Mouse (Mus musculus) gastrocnemius, adult 18-20 months (tissue): Measurements from ENCODE around the gene Nt5c3b. TPM values are rescaled to one million over a fixed set of nuclear protein-coding genes. Genes with fewer than 3 reads are reported as not detected.

Source experiments
- DNase-seq: peaks from one replicate; pipeline ENCODE4 v3.0.0; 2021; ENCODE audit warnings: low spot score
- total RNA-seq, 2 experiments: library from RNA; stranded (reverse); gene quantifications; 2 replicates each; pipeline ENCODE4 v1.2.3; 2021

Nt5c3b gene
- total RNA-seq, 2 experiments from 2014 or later = 7.7 to 8.3 TPM

DNA sequence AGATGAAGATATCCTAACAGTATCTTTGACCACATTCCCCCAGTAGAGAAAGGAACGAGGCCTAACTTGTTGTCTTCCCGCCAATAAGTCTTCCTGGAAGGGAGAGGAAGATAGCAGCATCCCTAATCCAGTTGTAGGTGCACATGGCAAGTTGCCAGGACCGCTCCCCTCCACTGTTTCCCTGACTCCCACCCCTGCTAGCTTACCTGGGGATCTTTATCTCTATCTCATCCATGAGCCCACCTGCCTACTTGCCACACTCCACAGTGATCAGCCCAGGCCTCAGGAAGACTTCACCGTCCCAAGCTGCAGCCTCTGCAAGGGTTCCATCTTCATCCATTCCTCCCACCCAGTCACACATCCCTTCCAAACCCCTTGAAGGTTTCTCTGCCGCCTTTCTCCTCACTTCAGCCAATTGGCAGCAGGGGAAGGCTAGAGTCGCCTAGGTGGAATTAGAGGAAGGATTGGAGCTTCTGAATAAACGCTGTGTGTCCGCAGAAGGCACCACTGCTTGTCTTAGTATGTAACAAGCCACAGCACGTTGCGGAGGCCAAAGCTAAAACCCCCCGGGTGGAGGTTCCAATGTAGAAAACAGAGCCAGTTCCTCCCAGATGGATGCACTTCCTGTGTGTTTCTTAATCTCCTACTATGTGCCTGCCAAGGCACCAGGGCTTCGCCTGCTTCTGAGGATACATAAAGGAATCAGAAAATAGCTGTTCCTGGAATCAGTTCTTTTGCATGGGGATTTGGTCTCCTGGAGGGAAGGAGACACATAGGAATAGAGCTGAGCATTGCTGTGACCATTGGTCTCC, 41.7 kb downstream of the Nt5c3b start:
- DNase-seq = no peak

- no peak for DNase-seq
Measured at GRCm38 (mm10) chr11:100399320-100399719, 42.3 kb downstream of the Nt5c3b start.

GRCm38 (mm10) chr11:100398517-100398916, 43.1 kb downstream of the Nt5c3b start:
- DNase-seq = no peak

DNA sequence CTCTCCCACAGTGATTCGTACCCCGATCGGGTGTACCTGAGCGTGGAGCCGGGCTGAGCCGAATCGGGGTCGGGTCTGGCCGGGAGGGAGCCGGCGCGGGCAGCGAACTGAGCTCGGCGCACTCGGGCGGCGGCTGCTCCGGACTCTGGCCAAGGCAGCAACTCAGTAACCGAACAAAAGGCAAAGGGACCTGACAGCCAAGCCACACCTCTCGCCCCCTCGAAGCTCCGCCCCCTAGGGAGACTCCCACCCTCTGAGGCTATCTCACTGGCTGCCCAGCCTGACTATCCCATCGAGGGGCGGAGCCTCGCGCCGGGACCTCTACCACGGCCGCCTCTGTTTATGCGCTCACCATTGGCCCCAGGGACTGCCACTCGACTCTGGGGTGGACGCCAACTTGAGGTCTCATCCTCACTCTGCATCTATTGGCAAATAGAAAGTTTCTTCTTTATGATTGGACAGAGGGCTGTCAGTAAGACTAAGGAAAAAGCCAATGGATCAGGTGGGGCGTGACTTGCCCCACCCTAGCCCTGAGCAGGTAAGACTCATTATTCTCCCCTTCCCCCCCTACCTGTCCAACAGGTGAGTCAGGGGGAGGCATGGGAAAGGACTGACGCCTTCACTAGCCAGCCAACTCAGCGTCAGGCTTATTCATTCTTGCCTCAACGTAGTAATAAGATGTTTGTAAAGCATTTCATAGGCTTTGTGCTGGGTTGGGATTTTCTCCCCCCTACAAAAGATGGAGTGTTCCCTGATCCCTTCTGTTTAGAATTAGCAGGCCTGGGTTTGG, 43.8 kb downstream of the Nt5c3b start, which contains the start of gene Jup:
TSS of gene Jup (minus strand) at position 164 of the 790 bp plus-strand sequence.
- DNase-seq = peak; percentile 99

DNA sequence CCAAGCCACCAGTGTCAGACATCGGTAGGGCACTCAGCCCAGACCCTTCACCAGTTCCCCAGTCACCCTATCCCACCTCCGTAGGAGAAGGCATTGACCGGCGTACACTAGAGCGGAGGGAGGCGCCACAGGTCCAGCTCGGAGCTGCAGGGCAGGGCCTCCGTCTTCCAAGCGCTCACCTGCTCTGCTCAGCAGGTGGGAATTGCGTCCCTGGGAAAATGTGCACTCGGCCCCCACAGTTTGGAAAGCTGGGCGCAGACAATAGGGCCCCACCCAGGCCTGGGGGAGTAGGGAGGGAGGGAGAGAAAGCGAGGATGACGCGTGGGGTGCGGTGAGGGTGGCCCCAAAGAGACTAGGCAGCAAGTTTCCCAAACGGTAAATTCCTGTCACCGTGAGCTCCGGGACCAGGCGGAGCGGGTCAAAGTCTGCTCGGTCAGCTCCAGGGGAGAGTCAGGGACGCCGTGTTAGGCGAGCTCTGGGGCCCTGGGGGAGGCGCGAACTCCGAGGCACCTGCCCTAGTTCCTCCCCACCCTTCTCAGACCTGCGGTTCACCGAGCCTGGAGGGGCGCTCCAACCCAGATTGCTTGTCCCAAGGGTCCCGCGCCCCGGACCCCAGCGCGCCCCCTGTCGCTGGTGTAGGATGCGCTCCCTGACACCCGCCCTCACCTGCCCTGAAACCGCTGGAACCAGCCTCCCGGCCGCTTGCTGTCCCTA, 44.6 kb downstream of the Nt5c3b start:
- peak; percentile 48 for DNase-seq

- DNase-seq = peak; percentile 32
Measured at GRCm38 (mm10) chr11:100395861-100396631, 45.6 kb downstream of the Nt5c3b start.

GRCm38 (mm10) chr11:100395200-100395599, 46.4 kb downstream of the Nt5c3b start:
- DNase-seq = peak; percentile 84

DNA sequence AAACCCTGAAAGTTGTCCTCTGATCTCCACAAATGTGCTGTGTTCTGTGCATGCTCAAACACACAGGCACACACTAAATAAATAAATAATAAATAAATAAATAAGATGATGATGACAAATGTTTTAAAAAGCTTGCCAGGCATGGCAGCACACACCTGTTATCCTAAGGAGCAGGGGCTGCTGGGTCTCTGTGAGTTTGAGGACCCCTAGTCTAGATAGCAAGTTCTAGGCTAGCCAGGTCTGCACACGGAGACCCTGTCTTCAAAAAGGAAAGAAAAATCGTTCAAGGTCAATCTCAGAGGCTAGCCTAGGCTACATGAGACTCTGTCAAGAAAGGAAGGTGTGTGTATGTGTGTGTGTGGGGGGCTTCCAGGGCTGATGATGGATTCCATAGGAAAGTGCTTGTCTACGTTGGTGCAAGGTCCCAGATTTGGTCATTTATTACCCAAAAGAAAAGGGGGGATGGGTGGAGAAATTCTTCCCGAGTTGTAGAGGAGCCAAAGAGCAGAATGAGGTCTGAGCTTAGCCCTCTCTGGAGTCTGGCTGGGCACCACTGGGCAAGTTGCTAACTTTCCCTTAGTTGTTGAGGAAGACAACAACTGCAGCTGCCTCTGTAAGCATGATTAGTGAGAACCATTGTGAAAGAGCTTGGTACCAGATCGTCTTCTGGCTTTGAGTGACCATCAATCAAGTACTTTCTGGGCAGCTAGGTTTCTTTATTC, 47.1 kb downstream of the Nt5c3b start:
- no peak for DNase-seq

GRCm38 (mm10) chr11:100393733-100394132, 47.9 kb downstream of the Nt5c3b start:
- peak; percentile 57 for DNase-seq

DNA sequence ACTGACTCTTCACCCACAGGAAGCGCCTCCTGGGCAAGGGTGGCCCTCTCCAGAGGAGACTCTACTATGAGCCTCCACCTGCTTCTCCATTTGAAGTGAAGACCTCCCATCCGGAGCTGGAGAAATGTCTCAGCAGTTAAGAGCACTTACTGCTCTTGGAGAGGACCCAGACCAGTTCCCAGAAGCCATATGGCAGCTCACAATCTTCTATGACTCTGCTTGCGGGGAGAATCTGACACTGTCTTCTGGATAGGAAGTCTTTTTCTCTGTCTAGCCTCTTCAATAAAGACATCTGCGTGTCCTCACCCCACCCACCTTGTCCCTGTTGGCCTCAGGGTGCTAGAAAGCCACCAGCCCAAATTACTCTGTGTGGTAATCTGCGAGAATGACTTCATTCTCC, 48.6 kb downstream of the Nt5c3b start:
- DNase-seq = peak; percentile 26

GRCm38 (mm10) chr11:100391884-100392345, 49.7 kb downstream of the Nt5c3b start:
- DNase-seq = no peak

GRCm38 (mm10) chr11:100391081-100391883, 50.3 kb downstream of the Nt5c3b start:
- peak; percentile 86 for DNase-seq

- DNase-seq = peak; percentile 84
Measured at GRCm38 (mm10) chr11:100389931-100390445, 51.6 kb downstream of the Nt5c3b start.

- DNase-seq = peak; percentile 88
Measured at GRCm38 (mm10) chr11:100388588-100388987, 53.0 kb downstream of the Nt5c3b start.

DNA sequence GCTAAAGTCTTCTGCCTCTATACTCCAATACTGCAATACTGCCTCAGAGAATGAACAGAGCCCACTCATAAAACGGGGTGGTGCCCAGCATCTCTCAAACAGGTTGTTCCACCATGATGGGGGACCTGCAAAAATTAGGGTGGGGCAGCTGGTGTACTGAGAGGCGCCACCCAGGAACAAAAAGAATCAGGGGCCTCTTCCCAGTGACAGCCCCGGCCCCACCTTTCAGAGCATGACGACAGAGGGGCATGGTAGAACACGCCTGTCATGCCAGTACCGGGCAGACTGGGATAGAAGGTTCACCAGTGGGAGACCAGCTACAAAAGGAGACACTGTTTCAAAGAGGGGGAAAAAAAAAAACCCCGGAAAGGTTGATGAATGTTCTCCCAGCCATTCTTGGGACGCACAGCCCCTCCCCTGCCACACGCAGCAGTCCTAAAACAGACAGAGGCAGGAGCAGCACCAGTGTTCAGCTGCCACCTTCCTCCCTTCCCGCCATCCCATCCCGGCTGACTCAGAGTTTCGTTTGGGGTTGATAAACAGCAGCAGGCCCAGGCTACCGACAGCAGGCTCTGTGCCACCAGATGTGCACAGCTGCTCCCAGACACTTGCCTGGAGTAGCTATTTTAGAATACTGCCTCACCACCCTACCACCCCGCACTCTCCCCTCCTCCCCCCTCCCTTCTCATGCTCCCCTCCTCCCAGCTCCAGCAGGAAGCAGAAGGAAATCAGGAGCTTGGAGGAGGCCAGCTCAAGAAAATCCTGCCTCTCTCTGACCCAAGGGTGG, 53.8 kb downstream of the Nt5c3b start:
- DNase-seq = peak; percentile 67

GRCm38 (mm10) chr11:100387111-100387510, 54.5 kb downstream of the Nt5c3b start:
- no peak for DNase-seq

GRCm38 (mm10) chr11:100386586-100386985, 55.0 kb downstream of the Nt5c3b start:
- DNase-seq = no peak

DNA sequence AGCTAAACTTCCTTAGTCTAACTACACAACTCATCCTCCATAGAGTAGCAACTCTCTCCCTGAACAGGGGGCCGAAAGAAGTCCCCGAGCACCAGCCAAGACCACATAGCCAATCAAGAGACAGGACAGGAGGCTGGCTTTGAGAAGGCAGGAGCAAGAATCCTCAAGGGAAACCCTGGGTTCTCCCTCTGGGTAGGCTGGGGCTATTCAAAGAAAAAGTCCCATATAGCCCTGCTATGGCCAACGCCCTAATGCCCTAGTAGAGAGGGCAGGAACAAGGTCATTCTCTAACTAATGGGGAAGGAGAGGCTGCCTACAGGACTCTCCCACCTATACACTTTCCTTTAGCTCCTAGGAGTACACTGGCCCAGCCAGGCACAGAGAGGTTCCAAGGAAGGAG, 56.6 kb downstream of the Nt5c3b start:
- DNase-seq = no peak
